Mouse (Mus musculus): ENCODE measurements at regions not wholly inside any gene's neighbourhood (a gene's known extent, or its start where the extent isn't known, plus 50 kb on each side); places are given as distances from the start of the nearest gene placed in this dataset.
"Not testable (repeated sequence)": the region's sequence is repeated elsewhere in the genome, so short reads cannot be mapped to it uniquely, and the experiment has no call there.

GRCm38 (mm10) chr10:96214285-96214684 lies 77.9 kb downstream of the Gm5426 start:
- DNase-seq (ENCODE audit: low spot score) (no peak), ATAC-seq (replicated peaks; ENCODE audit: low FRiP score) (peak; percentile 31)
- H3K4me1 ChIP-seq (replicated peaks; ENCODE audit: control insufficient read depth, insufficient read depth, low read length) = no peaks in the 10 kb centered on the region
- no peaks in the 10 kb centered on the region for H3K36me3 ChIP-seq (ENCODE audit: control insufficient read depth, insufficient read depth, low read length)
- H3K9me3 ChIP-seq (ENCODE audit: control insufficient read depth, low read length) = no peaks in the 10 kb centered on the region
- no peaks in the 10 kb centered on the region for H3K27me3 ChIP-seq (ENCODE audit: control insufficient read depth, insufficient read depth, low read length)
- no peak overlapping the region for H3K4me3 ChIP-seq (ENCODE audit: low read depth, low read length)
- H3K9ac ChIP-seq (ENCODE audit: low read length) = no peak overlapping the region
- no peak overlapping the region for H3K4me2 ChIP-seq (ENCODE audit: low read depth, low read length, severe bottlenecking)
- 78% methylated on average over 7 of the region's 7 CpGs for WGBS
- no peak overlapping the region for H3K27ac ChIP-seq (ENCODE audit: low read depth, low read length)

GRCm38 (mm10) chr10:96214946-96215345 lies 78.5 kb downstream of the Gm5426 start:
- no peaks in the 10 kb centered on the region for H3K4me1 ChIP-seq (replicated peaks; ENCODE audit: control insufficient read depth, insufficient read depth, low read length)
- H3K9ac ChIP-seq (ENCODE audit: low read length) = no peak overlapping the region
- no peak overlapping the region for H3K4me3 ChIP-seq (ENCODE audit: low read depth, low read length)
- ATAC-seq (replicated peaks; ENCODE audit: low FRiP score) (no peak), DNase-seq (ENCODE audit: low spot score) (no peak)
- H3K27ac ChIP-seq (ENCODE audit: low read depth, low read length) = no peak overlapping the region
- H3K4me2 ChIP-seq (ENCODE audit: low read depth, low read length, severe bottlenecking) = no peak overlapping the region
- H3K36me3 ChIP-seq (ENCODE audit: control insufficient read depth, insufficient read depth, low read length) = no peaks in the 10 kb centered on the region
- H3K9me3 ChIP-seq (ENCODE audit: control insufficient read depth, low read length) = no peaks in the 10 kb centered on the region
- H3K27me3 ChIP-seq (ENCODE audit: control insufficient read depth, insufficient read depth, low read length) = no peaks in the 10 kb centered on the region
- WGBS = 80% methylated on average over 6 of the region's 6 CpGs

- H3K4me1 ChIP-seq (replicated peaks; ENCODE audit: control insufficient read depth, insufficient read depth, low read length) = no peaks in the 10 kb centered on the region
- H3K27ac ChIP-seq (ENCODE audit: low read depth, low read length) = no peak overlapping the region
- H3K4me2 ChIP-seq (ENCODE audit: low read depth, low read length, severe bottlenecking) = no peak overlapping the region
- no peaks in the 10 kb centered on the region for H3K9me3 ChIP-seq (ENCODE audit: control insufficient read depth, low read length)
- no peak for ATAC-seq (replicated peaks; ENCODE audit: low FRiP score)
- H3K4me3 ChIP-seq (ENCODE audit: low read depth, low read length) = no peak overlapping the region
- DNase-seq (ENCODE audit: low spot score) = no peak
- H3K36me3 ChIP-seq (ENCODE audit: control insufficient read depth, insufficient read depth, low read length) = no peaks in the 10 kb centered on the region
- H3K9ac ChIP-seq (ENCODE audit: low read length) = no peak overlapping the region
- 93% methylated on average over 4 of the region's 4 CpGs for WGBS
- no peaks in the 10 kb centered on the region for H3K27me3 ChIP-seq (ENCODE audit: control insufficient read depth, insufficient read depth, low read length)
Measured at GRCm38 (mm10) chr10:96220731-96221130, 84.3 kb downstream of the Gm5426 start.

GRCm38 (mm10) chr10:96230391-96230790 lies 94.0 kb downstream of the Gm5426 start:
- Histone ChIP-seq H3K4me2 (ENCODE audit: low read depth, low read length, severe bottlenecking) (no peak overlapping the region), H3K4me1 (replicated peaks; ENCODE audit: control insufficient read depth, insufficient read depth, low read length) (no peaks in the 10 kb centered on the region), H3K27ac (ENCODE audit: low read depth, low read length) (no peak overlapping the region), H3K27me3 (ENCODE audit: control insufficient read depth, insufficient read depth, low read length) (no peaks in the 10 kb centered on the region), H3K4me3 (ENCODE audit: low read depth, low read length) (no peak overlapping the region), H3K9me3 (ENCODE audit: control insufficient read depth, low read length) (no peaks in the 10 kb centered on the region), H3K9ac (ENCODE audit: low read length) (no peak overlapping the region), H3K36me3 (ENCODE audit: control insufficient read depth, insufficient read depth, low read length) (no peaks in the 10 kb centered on the region)
- ATAC-seq (replicated peaks; ENCODE audit: low FRiP score) = no peak
- WGBS = 85% methylated on average over 8 of the region's 8 CpGs
- no peak for DNase-seq (ENCODE audit: low spot score)

- Histone ChIP-seq H3K27ac (ENCODE audit: low read depth, low read length) (no peak overlapping the region), H3K4me3 (ENCODE audit: low read depth, low read length) (no peak overlapping the region), H3K4me2 (ENCODE audit: low read depth, low read length, severe bottlenecking) (no peak overlapping the region), H3K9ac (ENCODE audit: low read length) (no peak overlapping the region), H3K36me3 (ENCODE audit: control insufficient read depth, insufficient read depth, low read length) (no peaks in the 10 kb centered on the region), H3K27me3 (ENCODE audit: control insufficient read depth, insufficient read depth, low read length) (no peaks in the 10 kb centered on the region), H3K9me3 (ENCODE audit: control insufficient read depth, low read length) (no peaks in the 10 kb centered on the region), H3K4me1 (replicated peaks; ENCODE audit: control insufficient read depth, insufficient read depth, low read length) (no peaks in the 10 kb centered on the region)
- ATAC-seq (replicated peaks; ENCODE audit: low FRiP score) (no peak), DNase-seq (ENCODE audit: low spot score) (no peak)
- 87% methylated on average over 6 of the region's 6 CpGs for WGBS
Measured at GRCm38 (mm10) chr10:96231309-96231708, 94.9 kb downstream of the Gm5426 start.

GRCm38 (mm10) chr10:96232889-96233288 lies 96.5 kb downstream of the Gm5426 start:
- Histone ChIP-seq H3K27ac (ENCODE audit: low read depth, low read length) (no peak overlapping the region), H3K9ac (ENCODE audit: low read length) (no peak overlapping the region), H3K4me2 (ENCODE audit: low read depth, low read length, severe bottlenecking) (no peak overlapping the region), H3K4me1 (replicated peaks; ENCODE audit: control insufficient read depth, insufficient read depth, low read length) (no peaks in the 10 kb centered on the region), H3K4me3 (ENCODE audit: low read depth, low read length) (no peak overlapping the region), H3K9me3 (ENCODE audit: control insufficient read depth, low read length) (no peaks in the 10 kb centered on the region), H3K36me3 (ENCODE audit: control insufficient read depth, insufficient read depth, low read length) (no peaks in the 10 kb centered on the region), H3K27me3 (ENCODE audit: control insufficient read depth, insufficient read depth, low read length) (no peaks in the 10 kb centered on the region)
- ATAC-seq (replicated peaks; ENCODE audit: low FRiP score) = no peak
- WGBS = 76% methylated on average over 1 of the region's 1 CpGs
- no peak for DNase-seq (ENCODE audit: low spot score)

- no peak overlapping the region for H3K9ac ChIP-seq (ENCODE audit: low read length)
- no peaks in the 10 kb centered on the region for H3K27me3 ChIP-seq (ENCODE audit: control insufficient read depth, insufficient read depth, low read length)
- ATAC-seq (replicated peaks; ENCODE audit: low FRiP score) (0 out of 2 replicates have a peak, but pooled peaks have one; percentile 21), DNase-seq (ENCODE audit: low spot score) (no peak)
- H3K36me3 ChIP-seq (ENCODE audit: control insufficient read depth, insufficient read depth, low read length) = no peaks in the 10 kb centered on the region
- no peak overlapping the region for H3K4me2 ChIP-seq (ENCODE audit: low read depth, low read length, severe bottlenecking)
- no peak overlapping the region for H3K4me3 ChIP-seq (ENCODE audit: low read depth, low read length)
- H3K4me1 ChIP-seq (replicated peaks; ENCODE audit: control insufficient read depth, insufficient read depth, low read length) = no peaks in the 10 kb centered on the region
- no peaks in the 10 kb centered on the region for H3K9me3 ChIP-seq (ENCODE audit: control insufficient read depth, low read length)
- WGBS = 75% methylated on average over 9 of the region's 10 CpGs
- H3K27ac ChIP-seq (ENCODE audit: low read depth, low read length) = no peak overlapping the region
Measured at GRCm38 (mm10) chr10:96234564-96235412, 98.4 kb downstream of the Gm5426 start.

- not testable (repeated sequence) for H3K4me1 ChIP-seq (replicated peaks; ENCODE audit: control insufficient read depth, insufficient read depth, low read length); H3K9ac ChIP-seq (ENCODE audit: low read length); H3K4me3 ChIP-seq (ENCODE audit: low read depth, low read length); H3K36me3 ChIP-seq (ENCODE audit: control insufficient read depth, insufficient read depth, low read length); H3K9me3 ChIP-seq (ENCODE audit: control insufficient read depth, low read length); DNase-seq (ENCODE audit: low spot score); H3K27ac ChIP-seq (ENCODE audit: low read depth, low read length); ATAC-seq (replicated peaks; ENCODE audit: low FRiP score); H3K27me3 ChIP-seq (ENCODE audit: control insufficient read depth, insufficient read depth, low read length); H3K4me2 ChIP-seq (ENCODE audit: low read depth, low read length, severe bottlenecking)
- 87% methylated on average over 4 of the region's 4 CpGs for WGBS
Measured at GRCm38 (mm10) chr10:96236031-96236430, 99.6 kb downstream of the Gm5426 start.

- H3K36me3 ChIP-seq (ENCODE audit: control insufficient read depth, insufficient read depth, low read length) = no peaks in the 10 kb centered on the region
- no peaks in the 10 kb centered on the region for H3K4me1 ChIP-seq (replicated peaks; ENCODE audit: control insufficient read depth, insufficient read depth, low read length)
- H3K9ac ChIP-seq (ENCODE audit: low read length) = no peak overlapping the region
- H3K27me3 ChIP-seq (ENCODE audit: control insufficient read depth, insufficient read depth, low read length) = no peaks in the 10 kb centered on the region
- DNase-seq (ENCODE audit: low spot score) (no peak), ATAC-seq (replicated peaks; ENCODE audit: low FRiP score) (no peak)
- H3K27ac ChIP-seq (ENCODE audit: low read depth, low read length) = no peak overlapping the region
- no peak overlapping the region for H3K4me3 ChIP-seq (ENCODE audit: low read depth, low read length)
- no peak overlapping the region for H3K4me2 ChIP-seq (ENCODE audit: low read depth, low read length, severe bottlenecking)
- WGBS = 93% methylated on average over 6 of the region's 6 CpGs
- H3K9me3 ChIP-seq (ENCODE audit: control insufficient read depth, low read length) = no peaks in the 10 kb centered on the region
Measured at GRCm38 (mm10) chr10:96236777-96237373, 100.5 kb downstream of the Gm5426 start.

Measured in forebrain, embryonic 11.5 days (tissue).